Mouse (Mus musculus): ENCODE measurements around the gene Dclk1. TPM values are rescaled to one million over a fixed set of nuclear protein-coding genes. Genes with fewer than 3 reads are reported as not detected.
A peak's percentile ranks its signal among the peaks of the same experiment; 100 is the strongest.

Dclk1 gene
- polyA plus RNA-seq, 1 experiment: 70.4 TPM

DNA sequence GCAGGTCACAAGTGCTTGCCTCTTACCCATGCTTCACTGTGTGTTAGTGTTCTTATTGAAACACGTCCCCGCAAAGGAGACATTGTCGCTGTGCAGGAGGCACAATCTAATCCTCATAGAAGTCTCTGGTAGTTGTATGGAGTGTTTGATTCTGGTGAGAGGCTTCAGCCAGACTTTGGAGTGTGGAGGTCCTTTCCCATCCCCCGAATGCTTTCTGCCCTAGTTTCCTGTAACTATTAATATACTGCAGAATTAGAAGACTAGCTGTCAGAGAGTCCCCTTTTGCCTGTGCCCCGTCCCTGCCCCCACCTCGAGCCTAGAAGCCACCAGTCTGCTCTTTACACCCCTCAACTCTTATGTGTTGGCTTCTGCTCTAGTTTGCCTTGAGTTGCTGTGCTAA lies 30.4 kb downstream of the Dclk1 start:
- Histone ChIP-seq H3K36me3 (ENCODE audit: control insufficient read depth, insufficient read depth) (no peaks in the 10 kb centered on the region), H3K4me2 (ENCODE audit: low read depth) (no peak overlapping the region), H3K27me3 (ENCODE audit: control insufficient read depth, insufficient read depth, insufficient read length) (no peaks in the 10 kb centered on the region), H3ac (ENCODE audit: control insufficient read depth, insufficient read length) (no peak overlapping the region), H3K79me2 (ENCODE audit: control insufficient read depth, insufficient read depth) (no peaks in the 10 kb centered on the region), H3K4me3 (no peak overlapping the region)
- TF ChIP-seq REST (IDR thresholded peaks at IDR 0.05; ENCODE audit: insufficient read depth, insufficient read length) (no peak), TCF3 (IDR thresholded peaks at IDR 0.05; ENCODE audit: insufficient read length, low read depth) (no peak), SRF (IDR thresholded peaks at IDR 0.05; ENCODE audit: control insufficient read depth, insufficient read length, low read depth) (no peak), TCF12 (IDR thresholded peaks at IDR 0.05; ENCODE audit: insufficient read depth, poor library complexity, severe bottlenecking) (no peak)

DNA sequence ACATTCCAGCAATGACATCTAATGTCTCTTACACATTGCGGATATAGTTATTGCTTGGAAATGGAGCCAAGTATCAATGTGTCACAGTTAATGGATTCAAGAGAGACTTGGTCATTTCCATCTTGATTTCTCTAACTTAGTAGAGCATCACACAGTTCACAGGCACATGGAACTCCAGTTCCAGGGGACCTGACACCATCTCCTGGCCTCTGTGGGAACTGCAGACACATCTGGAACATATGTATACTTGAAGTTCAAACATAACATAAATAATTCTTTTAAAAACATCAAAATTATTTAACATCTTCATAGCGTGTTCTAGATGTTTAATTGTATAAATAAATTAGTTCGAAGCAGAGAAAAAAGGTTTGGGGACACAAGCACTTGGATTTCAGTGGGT lies 34.3 kb downstream of the Dclk1 start:
- Histone ChIP-seq H3ac (ENCODE audit: control insufficient read depth, insufficient read length) (no peak overlapping the region), H3K79me2 (ENCODE audit: control insufficient read depth, insufficient read depth) (no peaks in the 10 kb centered on the region), H3K4me3 (no peak overlapping the region), H3K36me3 (ENCODE audit: control insufficient read depth, insufficient read depth) (no peaks in the 10 kb centered on the region), H3K4me2 (ENCODE audit: low read depth) (no peak overlapping the region), H3K27me3 (ENCODE audit: control insufficient read depth, insufficient read depth, insufficient read length) (no peaks in the 10 kb centered on the region)
- no peak for TF ChIP-seq MAX (IDR thresholded peaks at IDR 0.05; ENCODE audit: low read depth)
- no peak for TF ChIP-seq POLR2AphosphoS2 (IDR thresholded peaks at IDR 0.05; ENCODE audit: insufficient read length, low read depth)
- no peak for TF ChIP-seq CEBPB (IDR thresholded peaks at IDR 0.05; ENCODE audit: insufficient read depth, poor library complexity, severe bottlenecking)
- TF ChIP-seq SRF (IDR thresholded peaks at IDR 0.05; ENCODE audit: control insufficient read depth, insufficient read length, low read depth): no peak
- no peak for TF ChIP-seq REST (IDR thresholded peaks at IDR 0.05; ENCODE audit: insufficient read depth, insufficient read length)
- TF ChIP-seq TCF12 (IDR thresholded peaks at IDR 0.05; ENCODE audit: insufficient read depth, poor library complexity, severe bottlenecking): no peak
- no peak for TF ChIP-seq MYOD1 (IDR thresholded peaks at IDR 0.05; ENCODE audit: control insufficient read depth in 1 of 3, insufficient read length in 2 of 3, low read depth in 2 of 3)
- no peak for TF ChIP-seq POLR2A (IDR thresholded peaks at IDR 0.05; ENCODE audit: insufficient read length, low read depth)

DNA sequence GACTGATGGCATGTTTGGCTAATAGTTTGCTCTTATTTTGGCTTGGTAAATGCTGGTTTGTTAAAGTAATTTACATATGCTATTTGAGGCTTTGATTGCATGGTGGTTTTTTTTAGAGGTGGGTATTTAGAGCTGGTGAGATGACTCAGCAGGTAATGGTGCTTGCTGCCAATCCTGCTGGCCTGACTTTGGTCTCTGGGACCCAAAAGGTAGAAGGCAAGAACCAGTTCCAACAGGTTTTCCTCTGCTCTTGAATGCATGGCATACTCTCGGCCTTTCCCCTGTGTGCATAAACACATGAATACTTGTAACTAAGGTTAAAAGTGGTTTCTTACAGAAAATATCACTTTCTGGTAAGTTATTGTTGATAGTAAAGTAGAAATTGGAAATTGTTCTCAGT lies 34.7 kb downstream of the Dclk1 start:
- Histone ChIP-seq H3K4me2 (ENCODE audit: low read depth) (no peak overlapping the region), H3K4me3 (no peak overlapping the region), H3K79me2 (ENCODE audit: control insufficient read depth, insufficient read depth) (no peaks in the 10 kb centered on the region), H3K36me3 (ENCODE audit: control insufficient read depth, insufficient read depth) (no peaks in the 10 kb centered on the region), H3K27me3 (ENCODE audit: control insufficient read depth, insufficient read depth, insufficient read length) (no peaks in the 10 kb centered on the region), H3ac (ENCODE audit: control insufficient read depth, insufficient read length) (no peak overlapping the region)
- TF ChIP-seq USF1 (IDR thresholded peaks at IDR 0.05; ENCODE audit: low read depth) (no peak), MAX (IDR thresholded peaks at IDR 0.05; ENCODE audit: low read depth) (no peak), CEBPB (IDR thresholded peaks at IDR 0.05; ENCODE audit: insufficient read depth, poor library complexity, severe bottlenecking) (no peak), POLR2AphosphoS2 (IDR thresholded peaks at IDR 0.05; ENCODE audit: insufficient read length, low read depth) (no peak), MYOG (IDR thresholded peaks at IDR 0.05; ENCODE audit: control insufficient read depth in 1 of 3, insufficient read depth in 1 of 3, insufficient read length in 2 of 3, low read depth in 2 of 3) (no peak), TCF3 (IDR thresholded peaks at IDR 0.05; ENCODE audit: insufficient read length, low read depth) (no peak), REST (IDR thresholded peaks at IDR 0.05; ENCODE audit: insufficient read depth, insufficient read length) (no peak), TCF12 (IDR thresholded peaks at IDR 0.05; ENCODE audit: insufficient read depth, poor library complexity, severe bottlenecking) (no peak), POLR2A (IDR thresholded peaks at IDR 0.05; ENCODE audit: insufficient read length, low read depth) (no peak), SRF (IDR thresholded peaks at IDR 0.05; ENCODE audit: control insufficient read depth, insufficient read length, low read depth) (no peak), MYOD1 (IDR thresholded peaks at IDR 0.05; ENCODE audit: control insufficient read depth in 1 of 3, insufficient read length in 2 of 3, low read depth in 2 of 3) (no peak), E2F4 (IDR thresholded peaks at IDR 0.05; ENCODE audit: insufficient read depth) (no peak)

DNA sequence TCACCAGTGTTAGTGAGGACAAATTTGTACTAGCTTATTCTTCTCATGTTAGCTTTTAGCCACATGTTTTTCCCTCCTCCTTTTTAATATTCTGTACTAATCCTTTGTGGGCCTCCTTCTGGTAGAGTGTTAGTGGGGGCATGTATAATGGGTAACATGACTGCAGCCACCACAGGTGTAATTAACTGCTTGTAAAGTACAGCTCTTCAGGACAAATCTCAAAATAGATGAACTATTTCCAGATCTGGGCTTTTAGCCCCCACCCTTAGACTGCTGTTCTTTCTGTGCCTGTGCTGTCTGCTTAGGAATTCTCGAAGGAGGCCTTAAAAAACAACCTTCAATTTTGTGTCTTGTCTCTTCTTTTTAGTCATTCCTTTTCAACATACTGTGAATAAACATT lies 35.7 kb downstream of the Dclk1 start:
- H3K27me3 ChIP-seq (ENCODE audit: control insufficient read depth, insufficient read depth, insufficient read length): no peaks in the 10 kb centered on the region
- H3K4me2 ChIP-seq (ENCODE audit: low read depth): no peak overlapping the region
- no peak overlapping the region for H3ac ChIP-seq (ENCODE audit: control insufficient read depth, insufficient read length)
- H3K36me3 ChIP-seq (ENCODE audit: control insufficient read depth, insufficient read depth): no peaks in the 10 kb centered on the region
- H3K4me3 ChIP-seq: no peak overlapping the region
- H3K79me2 ChIP-seq (ENCODE audit: control insufficient read depth, insufficient read depth): no peaks in the 10 kb centered on the region
- TF ChIP-seq MYOG (IDR thresholded peaks at IDR 0.05; ENCODE audit: control insufficient read depth in 1 of 3, insufficient read depth in 1 of 3, insufficient read length in 2 of 3, low read depth in 2 of 3): peak in 1 of 3 experiments; percentile 7
- TF ChIP-seq POLR2A (IDR thresholded peaks at IDR 0.05; ENCODE audit: insufficient read length, low read depth): no peak

DNA sequence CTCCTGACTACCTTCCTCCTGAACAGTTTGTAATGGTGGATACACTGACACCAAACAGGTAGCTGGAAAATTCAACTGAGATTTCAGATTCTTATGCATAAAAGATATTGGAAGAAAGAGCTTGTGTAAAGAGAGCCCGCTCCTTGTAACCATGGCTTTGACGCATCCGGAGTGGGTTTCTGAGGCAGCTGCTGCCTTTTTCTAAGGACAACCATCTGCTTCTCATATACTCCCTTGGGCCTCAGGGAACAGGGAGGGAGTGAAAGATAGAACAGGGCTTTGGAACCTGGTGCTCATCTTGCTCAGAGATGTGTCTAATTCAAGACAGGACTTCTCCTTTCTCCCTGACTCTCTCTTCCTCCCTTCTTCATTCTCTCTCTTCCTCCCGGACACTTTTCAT lies 37.8 kb downstream of the Dclk1 start:
- Histone ChIP-seq H3K4me2 (ENCODE audit: low read depth) (no peak overlapping the region), H3K4me3 (no peak overlapping the region)
- TF ChIP-seq MYOG (IDR thresholded peaks at IDR 0.05; ENCODE audit: control insufficient read depth in 1 of 3, insufficient read depth in 1 of 3, insufficient read length in 2 of 3, low read depth in 2 of 3) (no peak), POLR2AphosphoS2 (IDR thresholded peaks at IDR 0.05; ENCODE audit: insufficient read length, low read depth) (no peak), CEBPB (IDR thresholded peaks at IDR 0.05; ENCODE audit: insufficient read depth, poor library complexity, severe bottlenecking) (no peak), REST (IDR thresholded peaks at IDR 0.05; ENCODE audit: insufficient read depth, insufficient read length) (no peak), MYOD1 (IDR thresholded peaks at IDR 0.05; ENCODE audit: control insufficient read depth in 1 of 3, insufficient read length in 2 of 3, low read depth in 2 of 3) (no peak), POLR2A (IDR thresholded peaks at IDR 0.05; ENCODE audit: insufficient read length, low read depth) (no peak), E2F4 (IDR thresholded peaks at IDR 0.05; ENCODE audit: insufficient read depth) (no peak), USF1 (IDR thresholded peaks at IDR 0.05; ENCODE audit: low read depth) (no peak), MAX (IDR thresholded peaks at IDR 0.05; ENCODE audit: low read depth) (no peak), SRF (IDR thresholded peaks at IDR 0.05; ENCODE audit: control insufficient read depth, insufficient read length, low read depth) (no peak), TCF3 (IDR thresholded peaks at IDR 0.05; ENCODE audit: insufficient read length, low read depth) (no peak), TCF12 (IDR thresholded peaks at IDR 0.05; ENCODE audit: insufficient read depth, poor library complexity, severe bottlenecking) (no peak)

More for the DNA sequence above, 37.8 kb downstream of the Dclk1 start:
- H3K79me2 ChIP-seq (ENCODE audit: control insufficient read depth, insufficient read depth): peaks cover under 1% of the 10 kb centered on the region
- no peak overlapping the region for H3ac ChIP-seq (ENCODE audit: control insufficient read depth, insufficient read length)
- no peaks in the 10 kb centered on the region for H3K36me3 ChIP-seq (ENCODE audit: control insufficient read depth, insufficient read depth)
- H3K27me3 ChIP-seq (ENCODE audit: control insufficient read depth, insufficient read depth, insufficient read length): no peaks in the 10 kb centered on the region

All from myocyte (in vitro differentiated cells).